Mouse (Mus musculus) embryo, embryonic 9.5 days (tissue): Measurements from ENCODE around the gene Prpf4.

Experiments used
- DNase-seq: peaks from one replicate; pipeline ENCODE4 v3.0.0-alpha.2; 2017; ENCODE audit errors: extremely low spot score

Gene Prpf4

DNA sequence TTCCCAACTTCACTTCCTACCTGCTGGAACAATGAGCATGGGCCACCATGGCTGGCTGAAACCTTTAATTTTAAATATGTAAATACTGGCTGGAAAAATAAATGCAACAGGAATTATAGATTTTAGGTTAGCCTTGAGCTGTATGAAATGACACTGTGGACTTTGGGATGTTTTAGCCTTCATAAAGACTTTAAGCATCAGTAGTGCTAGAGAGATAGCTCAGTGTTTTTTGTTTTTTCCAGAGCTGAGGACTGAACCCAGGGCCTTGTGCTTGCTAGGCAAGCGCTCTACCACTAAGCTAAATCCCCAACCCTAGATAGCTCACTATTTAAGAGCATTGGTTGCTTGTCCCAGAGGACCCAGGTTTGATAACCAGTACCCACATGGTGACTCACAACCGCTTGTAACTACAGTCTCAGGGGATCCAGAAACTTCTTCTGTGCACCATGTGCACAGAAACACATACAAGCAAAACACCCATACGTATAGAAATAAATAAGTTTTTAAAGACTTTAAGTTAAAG is 28.7 kb downstream of the Prpf4 start:
- DNase-seq, result no peak

DNA sequence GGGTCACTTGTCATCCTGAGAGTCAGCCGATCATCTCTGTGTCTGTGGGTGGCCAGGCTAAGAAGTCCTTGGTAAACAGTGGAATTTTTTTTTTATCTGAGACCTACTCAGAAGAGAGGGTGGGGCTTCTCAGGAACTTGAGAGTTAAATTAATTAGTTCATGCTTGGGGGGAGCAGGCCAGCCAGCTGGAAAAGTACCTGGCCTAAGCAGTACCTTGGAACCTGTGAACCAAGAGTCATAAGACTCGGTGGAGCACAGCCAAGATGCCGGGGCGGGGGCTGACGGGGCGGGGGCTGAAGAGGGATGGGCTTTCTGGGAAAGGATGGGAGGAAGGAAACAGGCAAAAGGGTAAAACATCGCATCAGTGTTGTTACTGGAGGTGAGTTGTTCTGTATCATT is 29.3 kb downstream of the Prpf4 start:
- DNase-seq, result no peak

DNA sequence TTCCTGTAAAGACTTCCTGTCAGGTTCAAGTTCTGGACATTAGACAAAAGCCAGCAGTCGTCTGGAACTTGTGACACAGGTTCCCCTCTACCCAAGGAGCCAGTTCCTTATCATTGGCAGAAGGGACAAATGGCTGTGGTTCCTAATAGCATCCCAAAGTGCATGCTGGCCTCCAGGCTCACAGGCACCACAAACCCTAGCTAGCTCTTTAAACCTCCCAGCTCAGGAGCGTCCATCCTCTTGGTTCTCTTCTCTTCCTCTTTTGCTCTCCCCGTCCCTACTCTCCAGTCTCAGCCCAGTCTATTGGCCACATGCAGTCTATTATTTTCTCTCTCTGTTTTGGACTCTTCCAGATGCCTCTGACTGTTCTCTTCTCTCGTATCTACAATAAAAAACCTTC is 31.2 kb downstream of the Prpf4 start:
- no peak for DNase-seq

DNA sequence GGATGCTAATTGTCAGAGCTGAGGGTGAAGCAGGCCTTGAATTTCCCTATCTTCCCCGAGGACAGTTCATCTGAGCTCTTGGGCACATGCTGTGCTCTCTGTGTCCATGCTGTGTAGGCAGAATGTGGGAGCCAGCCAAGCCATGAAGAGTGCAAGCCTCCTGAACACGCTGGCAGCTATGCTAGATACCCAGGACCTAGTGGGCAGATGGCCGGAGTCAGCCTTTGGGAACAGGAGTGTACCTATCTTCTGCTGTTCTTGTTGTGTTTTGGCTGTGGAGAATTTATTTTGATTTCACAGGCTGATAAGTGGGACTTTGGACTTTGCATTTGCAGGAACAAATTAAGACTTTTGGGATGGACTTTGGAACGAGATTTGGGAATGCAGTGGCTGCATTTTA is 31.9 kb downstream of the Prpf4 start:
- DNase-seq, result no peak

DNA sequence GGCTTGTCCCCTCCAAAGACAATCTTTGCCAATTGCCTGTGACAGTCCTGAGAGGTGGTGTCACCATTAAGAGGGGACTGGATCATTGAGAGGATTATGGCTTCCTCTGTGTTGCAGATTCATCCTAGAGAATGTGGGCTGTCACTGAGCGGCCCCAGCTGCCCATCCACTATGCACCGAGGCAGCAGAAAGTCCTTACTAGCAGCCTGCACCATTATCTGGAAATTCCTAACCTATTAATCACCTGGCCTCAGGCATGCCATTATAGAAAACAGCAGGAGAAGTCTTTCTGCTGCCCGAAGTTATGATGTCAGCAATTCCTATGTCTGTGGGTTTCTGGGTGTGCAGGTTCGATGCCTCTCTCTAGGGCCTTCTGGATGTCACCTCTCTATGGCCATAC is 32.4 kb downstream of the Prpf4 start:
- DNase-seq, result no peak

DNA sequence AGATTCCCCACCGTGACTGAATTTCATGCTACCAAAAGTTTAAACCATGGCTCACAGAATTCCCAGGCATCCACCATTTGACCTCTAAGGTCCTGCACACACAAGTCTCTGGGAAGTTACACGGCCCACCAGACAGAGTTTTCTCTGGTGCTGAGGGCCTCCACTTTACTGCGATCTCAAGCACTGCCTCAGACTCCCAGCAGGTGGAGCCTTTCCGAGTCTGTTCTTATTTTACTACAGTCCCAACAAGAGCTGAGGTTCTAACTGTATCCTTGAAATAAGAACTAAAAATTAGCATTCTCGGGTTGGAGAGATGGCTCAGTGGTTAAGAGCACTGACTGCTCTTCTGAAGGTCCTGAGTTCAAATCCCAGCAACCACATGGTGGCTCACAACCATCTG is 46.4 kb downstream of the Prpf4 start:
- DNase-seq, result peak; percentile 20

DNA sequence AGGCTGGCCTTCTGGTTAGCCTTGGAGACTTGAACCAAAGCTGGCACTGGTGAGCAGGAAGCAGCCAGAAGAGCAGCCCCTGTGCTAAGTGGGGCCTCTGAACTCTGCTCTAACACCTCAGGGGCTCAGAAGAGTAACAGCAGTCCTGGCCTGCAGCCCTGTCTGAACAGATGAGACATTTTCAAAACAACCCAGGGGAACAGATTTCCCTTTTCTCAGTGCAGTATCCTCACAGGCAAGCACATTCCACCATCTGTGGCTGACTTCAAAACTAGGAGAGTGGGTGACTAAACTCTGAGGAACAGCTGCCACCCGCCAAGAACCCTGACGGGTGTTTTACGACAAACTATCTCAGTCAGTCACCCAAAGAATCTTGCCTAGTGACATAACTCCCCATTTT is 50.5 kb downstream of the Prpf4 start:
- DNase-seq, result no peak

DNA sequence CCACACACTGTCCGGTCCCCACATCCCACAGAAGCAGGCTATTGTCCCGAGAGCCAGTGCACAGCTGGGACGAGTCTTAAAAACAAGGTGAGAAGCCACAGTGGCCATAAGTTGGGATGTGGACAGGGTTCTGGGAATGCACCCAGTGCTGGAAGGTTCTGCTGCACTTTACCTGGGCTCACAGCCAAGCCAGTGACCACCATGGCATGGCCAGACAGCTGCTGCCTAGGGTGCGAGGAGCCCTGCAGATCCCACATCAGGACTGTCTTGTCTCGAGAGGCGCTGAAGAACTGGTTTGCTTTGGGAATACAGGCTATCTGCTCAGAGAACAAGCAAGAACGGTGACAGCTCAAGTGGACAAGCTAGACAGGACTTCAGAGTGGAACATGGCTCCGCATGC is 51.8 kb downstream of the Prpf4 start:
- no peak for DNase-seq

DNA sequence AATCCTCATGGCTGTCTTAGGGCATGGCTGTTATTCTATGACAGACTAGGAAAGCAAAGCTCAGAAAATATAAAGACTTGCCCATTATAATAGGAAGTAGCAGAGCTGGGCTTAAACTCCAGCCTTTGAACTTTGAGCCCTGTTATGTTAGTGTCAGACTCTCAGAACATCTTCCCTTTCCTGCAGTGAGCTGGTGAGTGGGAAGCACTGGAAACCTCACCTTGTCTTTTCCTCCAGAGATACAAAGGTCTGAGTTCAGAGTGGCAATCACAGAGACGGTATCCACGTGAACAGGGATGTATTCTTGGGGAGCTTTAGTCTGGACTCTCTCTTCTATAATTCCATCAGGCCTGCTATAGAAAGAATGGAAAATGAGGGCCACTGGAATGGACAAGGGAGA is 54.5 kb downstream of the Prpf4 start:
- no peak for DNase-seq

DNA sequence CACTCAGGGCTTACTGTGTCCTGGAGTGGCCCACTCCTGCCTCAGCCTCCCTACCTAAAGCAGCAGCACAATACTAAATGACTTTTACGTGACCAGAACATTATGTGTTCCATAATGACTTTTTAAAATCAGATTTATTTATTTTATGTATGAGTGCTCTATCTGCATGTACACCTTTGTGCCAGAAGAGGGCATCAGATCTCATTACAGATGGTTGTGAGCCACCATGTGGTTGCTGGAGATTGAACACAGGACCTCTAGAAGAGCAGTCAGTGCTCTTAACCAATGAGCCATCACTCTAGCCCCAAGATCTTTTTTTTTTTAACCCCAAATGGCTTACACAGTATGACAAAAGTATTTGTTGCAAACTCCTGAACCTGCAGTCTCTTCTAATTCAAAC is 59.6 kb downstream of the Prpf4 start:
- no peak for DNase-seq

DNA sequence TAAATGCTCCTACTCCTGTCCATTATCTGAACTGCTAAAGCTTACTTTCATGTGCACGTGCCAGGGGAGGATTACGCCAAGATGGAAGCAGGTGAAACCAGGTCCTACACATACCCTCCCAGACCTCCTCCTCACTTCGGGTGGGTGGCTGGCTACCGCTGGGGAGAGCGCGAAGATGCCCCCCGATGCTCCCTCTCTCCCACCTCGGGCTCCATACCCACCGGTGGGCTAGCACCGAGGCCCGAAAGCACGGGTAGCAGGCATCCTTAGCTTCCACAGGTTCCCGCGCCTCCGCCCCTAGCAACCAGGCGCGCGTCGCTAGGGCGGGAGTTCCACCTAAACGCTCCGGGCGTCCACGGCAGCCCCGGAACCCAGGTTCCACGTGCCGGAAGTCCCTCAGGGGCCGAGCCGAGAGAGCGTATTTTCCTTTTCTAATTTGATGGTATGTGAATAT is 62.0 kb downstream of the Prpf4 start, which contains the start of gene Wdr31:
Gene Wdr31, minus strand, starts transcription at position 299 of the 454 bp plus-strand sequence.
- DNase-seq, result peak; percentile 84

DNA sequence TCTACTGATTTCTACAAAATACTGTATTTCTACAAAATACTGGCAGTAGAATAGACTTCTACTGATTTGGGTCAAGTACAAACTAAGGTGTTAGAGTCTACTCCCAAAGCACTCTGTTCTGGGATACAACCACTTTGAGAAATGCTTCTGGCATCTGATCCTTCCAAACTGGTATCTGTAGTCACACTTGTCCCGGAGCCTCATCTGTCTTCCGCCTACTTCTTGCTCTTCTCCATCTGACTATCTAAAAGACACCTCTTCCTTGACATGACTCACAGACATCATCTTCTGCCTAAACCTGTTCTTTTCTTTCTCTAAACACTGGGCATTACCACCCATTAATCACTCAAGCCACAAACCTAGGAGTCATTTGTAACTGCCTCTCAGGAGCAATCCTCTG is 63.5 kb downstream of the Prpf4 start:
- DNase-seq, result no peak

DNA sequence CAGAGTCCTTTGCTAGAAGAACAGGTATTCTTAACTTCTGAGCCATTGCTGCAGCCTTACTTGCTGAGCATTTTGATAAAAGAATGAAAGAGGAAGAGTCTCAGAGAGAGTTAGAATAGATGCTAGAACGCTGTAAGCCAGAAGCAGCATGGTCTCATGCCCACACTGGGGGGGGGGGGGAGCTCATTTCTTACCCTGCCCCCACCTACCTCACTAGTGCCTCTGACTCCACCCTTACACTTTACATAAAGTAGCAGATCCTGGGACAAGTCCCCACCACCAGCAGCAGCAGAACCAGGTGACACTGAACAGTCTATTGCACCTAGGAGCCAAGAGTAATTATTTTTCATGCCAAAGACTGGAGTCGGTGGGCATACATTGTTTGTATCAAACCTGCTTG is 66.5 kb downstream of the Prpf4 start:
- no peak for DNase-seq

DNA sequence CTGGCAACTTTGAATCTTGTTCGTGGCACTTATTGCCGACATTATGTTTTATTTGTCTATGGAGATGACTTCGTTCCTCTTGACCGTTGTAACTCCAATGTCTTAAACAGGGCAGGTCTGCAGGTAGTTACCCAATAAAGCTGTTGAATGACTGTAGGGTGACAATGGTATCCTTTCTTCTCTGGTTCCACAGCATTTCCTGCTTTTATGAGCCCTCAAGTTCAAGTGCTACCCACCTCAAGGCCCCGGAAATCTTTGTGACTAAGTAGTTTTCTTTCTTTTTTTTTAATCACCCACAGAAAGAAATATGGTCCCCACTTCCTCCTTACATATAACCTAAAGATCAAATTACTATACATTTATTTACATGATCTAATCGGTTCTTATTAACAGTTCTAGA is 67.2 kb downstream of the Prpf4 start:
- no peak for DNase-seq
